Mouse (Mus musculus) kidney, postnatal 36 days (tissue): ENCODE measurements around the gene Gpx3.
A peak's percentile ranks its signal among the peaks of the same experiment; 100 is the strongest.

Experiments used
- DNase-seq, 2 experiments: peaks; one replicate each; pipeline ENCODE4 v3.0.0; 2021 to 2022; ENCODE audit warnings: mixed read lengths in 2 of 2

Gpx3 gene

DNA sequence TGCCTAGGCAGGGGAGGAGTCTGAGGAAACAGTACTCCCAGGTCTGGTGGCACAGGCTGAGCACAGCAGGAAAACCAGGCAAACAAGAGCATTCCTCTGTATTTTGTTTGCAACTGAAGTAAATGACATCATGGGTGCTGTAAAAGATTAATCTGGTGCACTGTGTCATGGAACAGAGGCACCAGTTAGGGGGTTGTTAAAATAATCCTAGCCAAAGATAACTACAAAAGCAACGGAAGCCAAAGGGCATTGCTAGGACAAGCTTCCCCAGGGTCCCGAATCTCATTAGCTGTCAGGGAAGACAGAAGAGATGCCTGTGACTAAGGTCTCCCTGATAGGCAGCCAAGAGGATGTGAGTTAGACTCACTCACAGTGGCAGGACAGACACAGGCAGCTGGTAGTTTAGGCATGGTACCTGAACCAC lies 21.2 kb upstream of the Gpx3 start:
- peak; percentile 66 to 91 for DNase-seq

DNA sequence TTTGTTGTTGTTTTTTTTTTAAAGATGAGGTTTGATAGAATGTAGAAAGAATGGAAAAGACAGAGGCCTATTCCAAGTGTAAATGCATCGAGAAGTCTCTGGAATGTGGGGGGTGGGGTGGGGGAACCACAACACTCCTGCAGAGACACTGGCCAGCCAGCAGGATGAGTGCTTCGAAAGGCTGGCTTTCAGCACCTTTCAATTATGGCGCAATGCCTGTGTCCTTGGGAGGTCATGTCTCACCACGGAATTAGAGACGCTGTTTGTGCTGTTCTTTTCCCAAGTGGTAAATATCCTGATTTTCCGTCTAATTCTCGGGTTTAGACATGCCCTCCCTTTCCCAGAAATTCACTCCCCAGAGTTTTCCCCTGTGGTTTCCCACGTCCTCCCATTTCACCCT lies 19.6 kb upstream of the Gpx3 start:
- peak; percentile 79 to 87 for DNase-seq

DNA sequence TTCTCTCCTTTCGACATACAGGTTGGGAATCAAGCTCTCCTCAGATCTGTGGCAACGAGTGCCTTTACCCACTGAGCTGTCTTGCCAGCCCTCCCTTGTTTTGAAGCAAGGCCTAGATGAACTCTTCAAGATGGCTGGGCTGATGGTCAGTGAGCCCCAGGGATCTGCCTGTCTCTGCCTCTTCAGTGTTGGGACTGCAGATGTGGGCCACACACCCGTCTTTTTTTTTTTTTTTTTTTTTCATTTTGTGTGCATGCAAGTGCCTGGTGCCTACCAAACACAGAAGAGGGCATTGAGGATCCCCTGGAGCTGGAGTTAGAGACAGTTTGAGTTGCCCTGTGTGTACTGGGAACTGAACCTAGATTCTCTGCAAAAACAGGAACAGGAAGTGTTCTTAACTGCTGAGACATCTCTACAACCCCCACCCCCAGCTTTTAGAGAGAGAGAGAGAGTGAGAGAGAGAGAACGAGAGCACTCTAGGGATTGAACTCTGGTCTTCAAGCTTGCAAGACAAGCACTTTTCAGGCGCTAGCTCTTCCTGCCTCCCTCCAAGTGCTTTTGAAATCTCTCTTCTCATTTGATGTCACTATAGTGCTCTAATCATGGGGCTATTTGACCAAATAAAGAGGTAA lies 17.9 kb upstream of the Gpx3 start:
- peak in 1 of 2 experiments; percentile 55 for DNase-seq

- peak; percentile 85 to 96 for DNase-seq
These were observed 17.3 kb upstream of the Gpx3 start for GRCm38 (mm10) chr11:54884937-54885336.

GRCm38 (mm10) chr11:54885406-54885805 lies 16.8 kb upstream of the Gpx3 start:
- DNase-seq = no peak

- DNase-seq = no peak
These were observed 14.3 kb upstream of the Gpx3 start for GRCm38 (mm10) chr11:54887927-54888326.

GRCm38 (mm10) chr11:54891341-54891740 lies 10.9 kb upstream of the Gpx3 start:
- no peak for DNase-seq

GRCm38 (mm10) chr11:54892091-54892490 lies 10.2 kb upstream of the Gpx3 start:
- peak; percentile 62 for DNase-seq

DNA sequence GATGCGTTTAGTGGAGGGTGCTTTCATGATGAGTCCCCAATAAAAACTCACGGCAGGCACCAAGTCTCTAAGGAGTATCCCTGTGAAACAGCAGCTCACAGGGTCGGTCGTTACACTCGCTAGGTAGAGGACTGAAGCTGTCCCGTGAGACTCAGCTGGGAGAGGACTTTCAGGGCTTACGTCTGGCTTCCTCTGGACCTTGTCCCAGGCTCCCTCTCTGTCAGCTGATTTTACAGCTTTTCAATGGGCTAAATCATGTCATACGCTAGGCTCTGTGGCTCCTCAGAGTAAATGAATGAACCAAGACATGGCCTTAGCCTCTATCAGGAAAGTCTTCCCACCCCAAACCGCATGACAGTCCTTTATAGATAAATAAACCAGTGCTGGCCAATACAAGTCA lies 7.7 kb upstream of the Gpx3 start:
- peak; percentile 78 to 89 for DNase-seq

- DNase-seq = peak; percentile 76 to 91
These were observed 5.6 kb upstream of the Gpx3 start for GRCm38 (mm10) chr11:54896646-54897045.

GRCm38 (mm10) chr11:54897470-54897869 lies 4.8 kb upstream of the Gpx3 start:
- DNase-seq = peak; percentile 82 to 92

DNA sequence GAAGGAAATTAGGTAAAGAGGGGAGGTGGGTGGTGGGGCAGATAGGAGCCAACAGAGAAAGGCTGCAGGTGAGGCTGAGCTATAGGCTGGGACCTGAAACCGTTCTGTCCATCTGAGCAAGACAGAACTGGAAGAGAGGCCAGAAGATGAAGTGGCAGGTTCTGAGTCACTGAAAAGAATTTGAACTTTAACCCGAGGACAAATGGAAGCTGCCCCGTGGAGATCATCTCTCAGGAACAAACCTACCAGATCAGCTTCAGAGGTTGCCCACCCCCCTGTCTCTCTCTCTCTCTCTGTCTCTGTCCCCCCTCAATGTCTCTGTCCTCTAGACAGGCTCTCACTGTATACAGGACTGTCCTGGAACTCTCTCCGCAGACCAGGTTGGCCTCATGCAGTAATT lies 2.6 kb upstream of the Gpx3 start:
- peak; percentile 49 to 70 for DNase-seq

DNA sequence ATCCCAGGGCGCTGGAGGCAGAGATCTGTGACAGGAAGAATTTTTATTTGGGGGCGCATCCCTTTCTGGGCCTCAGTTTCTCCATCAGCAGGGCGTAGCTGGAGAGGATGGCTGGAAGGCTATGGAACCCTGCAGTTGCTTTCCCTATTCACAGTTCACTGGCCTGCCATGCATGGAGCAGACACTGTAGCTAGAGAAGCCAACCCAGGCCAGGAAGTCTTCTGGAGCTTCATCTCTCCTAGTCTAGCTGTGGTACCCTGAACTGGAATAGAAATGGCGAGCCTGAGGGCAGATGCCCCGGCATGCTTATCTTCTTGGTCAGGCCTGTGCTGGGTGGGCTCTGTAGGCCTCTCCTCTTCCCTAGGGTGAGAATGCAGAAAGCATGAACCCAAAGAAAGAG lies 1.1 kb downstream of the Gpx3 start:
- no peak for DNase-seq

DNA sequence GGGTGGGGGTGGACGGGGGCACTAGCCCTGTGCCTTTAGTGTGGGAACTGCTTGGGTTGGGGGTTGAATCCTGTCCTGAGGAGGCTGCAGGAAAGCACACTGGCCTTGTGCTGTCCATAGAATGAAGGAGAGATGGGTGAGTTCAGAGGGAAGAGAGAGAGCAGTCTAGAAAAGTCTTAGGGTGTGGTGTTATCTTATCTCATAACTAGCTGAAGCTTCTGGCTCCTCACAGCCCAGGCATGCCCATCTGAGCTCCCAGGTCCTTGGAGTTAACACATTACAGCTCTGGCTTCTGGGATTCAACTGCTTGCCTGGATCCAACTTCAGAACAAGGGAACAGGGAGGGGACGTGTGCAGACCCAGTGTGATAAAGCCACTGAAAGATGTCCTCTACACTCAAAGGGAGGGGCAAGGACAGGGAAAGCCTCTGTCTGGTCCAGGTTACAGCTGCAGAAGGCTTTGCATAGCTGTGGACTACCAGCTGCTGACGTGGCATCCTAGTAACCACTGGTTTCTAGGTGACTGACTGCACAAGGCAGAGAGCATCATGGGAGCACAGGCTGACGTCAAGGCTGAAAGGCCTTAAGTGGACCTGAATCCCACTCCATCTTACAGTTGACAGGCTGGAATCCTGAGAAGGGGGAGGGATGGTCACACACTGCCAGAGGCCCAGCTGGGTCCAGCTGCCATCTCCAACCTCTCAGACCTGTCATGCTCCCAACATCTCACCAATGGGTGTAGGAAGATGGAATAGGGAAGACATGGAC lies 1.9 kb downstream of the Gpx3 start:
- DNase-seq = peak; percentile 64 to 66

DNA sequence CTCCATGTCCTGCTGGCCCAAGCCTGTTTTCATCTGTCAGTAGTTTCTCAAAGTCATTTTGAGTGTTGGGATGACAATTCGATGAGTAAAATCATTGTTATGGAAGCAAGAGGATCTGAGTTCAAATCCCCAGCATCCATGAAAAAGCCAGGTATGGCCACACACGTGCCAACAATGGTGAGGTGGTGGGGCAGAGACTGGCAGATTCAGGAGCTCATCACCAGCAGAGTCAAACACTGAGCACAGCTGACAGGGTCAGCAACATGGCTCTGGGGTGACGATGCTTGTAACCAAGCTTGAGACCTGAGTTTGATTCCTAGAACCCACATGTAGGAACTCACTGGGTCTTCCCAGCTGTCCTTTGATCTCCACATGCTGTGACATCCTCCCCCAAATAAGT lies 2.8 kb downstream of the Gpx3 start:
- DNase-seq = no peak

DNA sequence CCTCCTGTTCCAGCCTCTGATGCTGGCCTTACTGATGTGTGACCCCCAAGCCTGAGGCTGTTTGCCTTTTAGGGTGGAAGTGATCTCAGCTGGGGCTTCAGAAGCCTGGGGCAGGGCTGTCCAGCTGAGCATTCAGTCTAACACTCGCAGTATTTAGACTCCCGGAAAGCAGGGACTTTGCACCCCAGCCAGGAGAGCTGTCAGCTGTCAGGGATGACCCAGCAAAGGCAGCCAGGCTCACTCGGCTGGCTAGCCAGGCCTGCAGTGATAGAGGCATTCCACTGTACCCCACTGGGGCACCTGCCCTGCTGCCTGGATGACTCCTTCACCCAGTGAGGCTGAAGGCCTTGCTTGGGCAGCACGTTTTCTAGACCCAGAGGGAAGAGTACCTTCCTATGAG lies 3.7 kb downstream of the Gpx3 start:
- peak; percentile 52 to 75 for DNase-seq

DNA sequence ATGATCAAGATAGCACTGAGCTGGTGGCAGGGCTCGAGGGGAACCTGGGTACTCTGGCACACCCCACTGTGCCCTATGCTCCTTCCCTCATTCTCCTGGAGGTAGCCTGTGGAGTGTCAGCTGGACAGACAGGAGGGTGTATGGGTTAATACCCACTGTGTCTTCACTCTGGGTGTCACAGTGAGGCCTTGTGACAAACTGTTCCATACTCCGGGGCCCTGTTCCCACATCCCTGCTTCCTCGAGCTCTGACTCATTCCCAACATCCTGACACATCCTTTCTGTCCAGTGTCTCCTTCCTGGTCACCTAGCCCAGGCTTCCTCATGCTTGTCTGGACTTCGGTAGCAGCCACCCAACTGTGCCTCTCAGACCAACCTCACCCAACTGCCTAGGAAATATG lies 4.2 kb downstream of the Gpx3 start:
- peak in 1 of 2 experiments; percentile 28 for DNase-seq

DNA sequence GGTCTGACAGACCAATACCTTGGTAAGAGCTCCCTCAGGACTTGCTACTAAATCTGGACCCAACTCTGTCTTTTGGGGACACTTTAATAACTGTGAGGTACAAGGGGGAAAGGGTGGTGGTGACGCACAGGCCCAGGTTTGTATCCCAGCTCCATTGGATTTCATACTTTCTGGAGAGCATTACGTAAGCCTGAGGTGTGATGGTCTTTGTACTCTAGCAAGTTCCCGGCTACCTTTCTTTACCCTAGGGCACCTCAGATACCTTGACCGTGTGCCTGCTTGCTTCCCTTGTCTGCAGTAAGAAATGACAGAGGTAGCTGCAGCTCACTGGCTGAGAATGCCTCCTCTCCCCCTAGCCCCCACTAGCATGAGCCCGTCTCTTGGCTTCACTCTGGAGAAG lies 5.0 kb downstream of the Gpx3 start:
- no peak for DNase-seq

DNA sequence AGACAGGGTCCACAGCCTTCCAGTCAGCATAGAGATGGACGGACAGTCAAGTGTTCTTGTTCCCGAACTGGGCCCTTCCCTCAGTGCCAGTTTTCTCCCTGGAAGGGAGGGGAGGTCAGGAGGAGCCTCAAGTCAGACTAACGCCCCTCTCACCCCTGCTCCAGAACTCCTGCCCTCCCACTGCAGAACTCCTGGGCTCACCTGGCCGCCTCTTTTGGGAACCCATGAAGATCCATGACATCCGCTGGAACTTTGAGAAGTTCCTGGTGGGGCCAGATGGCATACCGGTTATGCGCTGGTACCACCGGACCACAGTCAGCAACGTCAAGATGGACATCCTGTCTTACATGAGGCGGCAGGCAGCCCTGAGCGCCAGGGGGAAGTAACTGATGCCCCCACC lies 7.0 kb downstream of the Gpx3 start:
- peak in 1 of 2 experiments; percentile 34 for DNase-seq

DNA sequence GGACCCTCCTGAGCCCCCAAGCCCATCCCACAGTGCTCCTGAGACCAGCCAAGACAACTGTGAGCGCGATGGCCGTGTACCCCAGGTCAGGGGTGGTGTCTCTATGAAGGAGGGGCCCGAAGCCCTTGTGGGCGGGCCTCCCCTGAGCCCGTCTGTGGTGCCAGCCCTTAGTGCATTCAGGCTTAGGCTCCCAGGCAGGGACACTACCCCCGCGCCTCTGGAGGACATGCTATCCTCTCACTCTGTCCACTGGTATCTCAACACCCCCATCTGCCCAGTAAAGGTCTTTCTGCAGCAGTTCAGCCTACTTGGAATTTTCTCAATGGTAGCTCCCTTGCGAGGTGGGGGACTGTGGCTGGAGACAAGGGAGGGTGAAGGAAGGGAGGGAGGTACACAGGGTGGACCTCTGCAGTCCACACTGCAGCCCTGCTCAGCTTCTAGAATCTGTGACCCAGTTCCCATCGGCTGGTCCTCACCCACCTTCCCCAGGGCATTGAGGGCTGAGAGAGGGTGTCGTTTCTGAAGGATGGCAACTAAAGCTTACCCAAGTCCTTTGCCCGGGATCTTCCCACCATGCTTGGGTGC lies 7.9 kb downstream of the Gpx3 start:
- peak; percentile 50 to 59 for DNase-seq

DNA sequence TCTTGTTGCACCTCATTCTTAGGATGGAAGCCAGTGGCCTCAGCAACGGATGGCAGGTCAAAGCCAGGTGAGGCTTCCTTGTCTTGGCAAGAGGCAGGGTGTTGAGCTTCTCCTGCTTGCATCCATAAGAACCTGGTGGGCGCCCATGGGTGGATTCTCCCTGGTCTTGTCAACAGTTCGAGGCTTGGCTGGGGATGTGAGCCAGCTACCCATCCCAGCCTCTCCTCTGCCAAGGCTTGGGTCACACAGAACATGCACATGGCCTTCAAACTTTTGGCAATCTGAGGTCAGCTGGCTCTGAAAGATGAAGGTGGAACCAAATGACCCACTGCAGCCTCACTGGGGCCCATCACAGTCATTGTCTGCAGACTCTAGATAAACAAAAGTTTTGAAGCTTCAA lies 8.9 kb downstream of the Gpx3 start:
- DNase-seq = peak; percentile 80 to 81

GRCm38 (mm10) chr11:54911671-54912502 lies 9.6 kb downstream of the Gpx3 start:
- peak; percentile 58 to 75 for DNase-seq
